Mouse (Mus musculus): ENCODE measurements around the gene Acbd5.

GRCm38 (mm10) chr2:23092216-23092615 is 24.2 kb downstream of the Acbd5 start:
- no peak for TF ChIP-seq TAL1 (IDR thresholded peaks at IDR 0.05; ENCODE audit: low read length)
- no peak for TF ChIP-seq GATA1 (IDR thresholded peaks at IDR 0.05; ENCODE audit: low read length)
